Mouse (Mus musculus): ENCODE measurements around the gene Lgals3bp.

DNA sequence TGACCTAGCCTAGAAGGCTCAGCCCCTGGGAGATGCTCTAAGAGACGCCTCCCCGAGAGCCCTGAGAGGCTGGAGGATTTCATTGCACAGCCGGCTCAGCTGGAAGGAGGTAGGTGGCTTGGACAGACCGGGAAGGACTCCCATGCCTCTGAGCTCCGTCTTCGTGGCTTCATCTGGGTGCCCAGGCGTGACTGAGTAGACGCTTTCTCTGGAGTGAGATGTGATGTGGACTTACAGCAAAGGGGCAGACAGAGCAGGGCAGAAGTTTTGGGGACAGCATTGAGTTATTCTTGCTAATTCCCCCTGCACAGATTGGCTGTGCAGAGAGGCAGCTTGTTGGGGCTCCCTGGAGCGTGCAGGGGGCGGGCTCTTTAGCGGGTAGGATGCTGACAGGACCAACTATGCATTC is 26.6 kb upstream of the Lgals3bp start:
- TF ChIP-seq CTCF (IDR thresholded peaks at IDR 0.05; ENCODE audit: borderline replicate concordance, control insufficient read depth, extremely low read depth, insufficient read depth, low read length, poor library complexity) (no peak), POLR2A (IDR thresholded peaks at IDR 0.05; ENCODE audit: control insufficient read depth, extremely low read depth, insufficient read depth, low read length, poor library complexity) (no peak)
